Mouse (Mus musculus) megakaryocyte-erythroid progenitor cell, adult 5-6 weeks (primary cell): ENCODE results near the gene Dusp16. TPM values are rescaled to one million over a fixed set of nuclear protein-coding genes. Genes with fewer than 3 reads are reported as not detected.

Source experiments
- ATAC-seq: replicated peaks from 2 replicates; pipeline ENCODE4 v1.8.0; 2016; ENCODE audit warnings: mild to moderate bottlenecking, inconsistent platforms; ENCODE audit not compliant: severe bottlenecking, poor library complexity, low FRiP score, low TSS enrichment
- total RNA-seq, 2 experiments: library from RNA; stranded (forward) in 1 of 2; stranded (reverse) in 1 of 2; fragments of 200-1000, 215-1000 nt in 1 of 2; fragments of >200 nt in 1 of 2; fragmentation: Nextera tagmentation in 1 of 2; gene quantifications; 2 replicates each; pipeline ENCODE4 v1.2.3; 2014 to 2017

Dusp16 gene
- total RNA-seq, 2 experiments from 2014 or later, result 3.9 to 10.0 TPM

DNA sequence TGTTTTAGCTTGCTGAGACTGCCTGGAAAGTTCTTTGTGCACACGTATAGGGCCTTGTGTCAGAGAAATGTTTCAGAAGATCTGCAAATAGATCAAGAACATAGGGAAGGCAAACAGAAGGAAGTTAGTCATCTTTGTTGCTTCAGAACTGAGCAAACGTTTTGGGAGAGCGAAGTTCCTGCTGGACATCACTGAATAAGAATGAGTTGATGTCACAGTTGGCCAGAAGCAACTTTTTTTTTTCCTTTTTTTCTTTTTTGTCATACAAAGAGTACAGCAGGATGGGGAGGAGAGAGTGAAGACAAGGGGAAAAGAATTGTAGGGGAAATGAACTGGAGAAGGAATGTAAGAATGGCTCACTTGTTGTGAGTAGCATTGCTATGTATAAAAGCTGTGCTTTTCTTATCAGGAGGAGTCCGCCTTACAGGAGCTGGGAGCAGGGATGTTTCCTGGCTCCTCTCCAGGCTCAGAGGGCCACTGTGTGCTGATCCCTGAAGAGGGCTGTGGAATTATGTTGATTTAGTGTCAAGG, 121.5 kb downstream of the Dusp16 start:
- peak; percentile 50 for ATAC-seq

- ATAC-seq, result no peak
Observed at GRCm38 (mm10) chr6:134669179-134669865, 123.1 kb downstream of the Dusp16 start.

GRCm38 (mm10) chr6:134668519-134668918, 123.9 kb downstream of the Dusp16 start:
- ATAC-seq, result peak; percentile 74

- no peak for ATAC-seq
Observed at GRCm38 (mm10) chr6:134665817-134666216, 126.6 kb downstream of the Dusp16 start.

Other genes starting within 250 kb of the Dusp16 start
- gene Lrp6, start 225.7 kb downstream of the Dusp16 start, total RNA-seq (2014; fragmentation: Nextera tagmentation), result 22.9 and 31.8 TPM in 2 replicates
- 40.6 and 50.7 TPM in 2 replicates for gene Lrp6, start 225.7 kb downstream of the Dusp16 start, total RNA-seq (2017)
- 0.20 TPM in 1 of 2 replicates, not detected in the other for gene Mansc1, start 160.1 kb downstream of the Dusp16 start, total RNA-seq (2014; fragmentation: Nextera tagmentation)
- gene Mansc1, start 160.1 kb downstream of the Dusp16 start, total RNA-seq (2017), result 0.28 and 1.5 TPM in 2 replicates
- 15.4 and 20.0 TPM in 2 replicates for gene Borcs5, start 153.1 kb downstream of the Dusp16 start, total RNA-seq (2014; fragmentation: Nextera tagmentation)
- gene Borcs5, start 153.1 kb downstream of the Dusp16 start, total RNA-seq (2017), result 9.0 and 10.6 TPM in 2 replicates
- 6.2 and 11.7 TPM in 2 replicates for gene Crebl2, start 37.5 kb upstream of the Dusp16 start, total RNA-seq (2014; fragmentation: Nextera tagmentation)
- gene Crebl2, start 37.5 kb upstream of the Dusp16 start, total RNA-seq (2017), result 10.4 and 12.9 TPM in 2 replicates
- gene Gpr19, start 106.0 kb upstream of the Dusp16 start, total RNA-seq (2014; fragmentation: Nextera tagmentation), result 6.5 and 6.9 TPM in 2 replicates
- gene Gpr19, start 106.0 kb upstream of the Dusp16 start, total RNA-seq (2017), result 4.5 and 7.0 TPM in 2 replicates
- 17.2 and 22.1 TPM in 2 replicates for gene Cdkn1b, start 127.8 kb upstream of the Dusp16 start, total RNA-seq (2014; fragmentation: Nextera tagmentation)
- gene Cdkn1b, start 127.8 kb upstream of the Dusp16 start, total RNA-seq (2017), result 34.9 and 49.3 TPM in 2 replicates
- gene Apold1, start 189.1 kb upstream of the Dusp16 start, total RNA-seq (2014; fragmentation: Nextera tagmentation), result 0.90 and 1.5 TPM in 2 replicates
- gene Apold1, start 189.1 kb upstream of the Dusp16 start, total RNA-seq (2017), result 0.66 and 0.80 TPM in 2 replicates
- 87.5 and 108 TPM in 2 replicates for gene Ddx47, start 219.0 kb upstream of the Dusp16 start, total RNA-seq (2014; fragmentation: Nextera tagmentation)
- 135 and 173 TPM in 2 replicates for gene Ddx47, start 219.0 kb upstream of the Dusp16 start, total RNA-seq (2017)